In the genomic region with DNA sequence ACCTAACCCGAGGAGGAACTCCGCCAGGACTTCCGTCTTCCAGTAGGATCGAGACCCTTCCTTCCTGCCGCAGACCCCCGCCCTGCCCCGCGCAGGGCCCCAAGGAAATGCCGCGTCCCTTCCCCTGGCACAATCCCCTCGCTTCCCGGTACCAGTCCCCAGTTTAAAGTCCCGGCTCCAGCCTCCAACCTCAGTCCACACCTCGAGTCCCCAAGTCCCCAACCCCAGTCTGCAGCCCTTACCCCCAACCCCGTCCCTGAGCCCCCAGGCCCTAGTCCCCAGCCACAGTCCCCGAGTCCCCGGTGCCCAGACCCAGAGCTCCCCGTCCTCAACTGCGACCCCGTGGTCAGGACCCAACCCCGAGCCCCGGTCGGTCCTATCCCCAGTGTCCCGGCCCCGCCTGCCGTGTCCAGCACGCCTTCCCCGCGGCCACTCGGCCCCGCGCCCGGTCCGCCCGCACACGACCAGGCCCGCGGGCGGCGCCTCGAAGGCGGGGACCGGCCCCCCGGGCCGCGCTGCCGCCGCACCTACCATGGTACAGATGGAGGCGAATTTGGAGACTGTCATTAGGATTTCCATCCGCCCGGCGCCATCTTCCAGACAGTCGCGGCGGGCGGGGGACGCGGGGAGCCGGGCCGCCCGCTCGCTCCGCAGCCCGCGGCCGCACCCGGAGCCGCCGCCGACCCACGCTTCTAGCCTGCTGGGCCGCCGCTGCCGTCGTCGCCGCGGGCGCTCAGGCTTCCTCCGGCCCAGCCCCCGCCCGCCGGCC, we compare ENCODE assay signal across 8 mouse cellular contexts. TPM values are rescaled to one million over a fixed set of nuclear protein-coding genes. Genes with fewer than 3 reads are reported as not detected.
DNase-seq lines count a peak whose midpoint lies in the region; ATAC-seq lines count a peak whose summit lies in the region.

No protein-coding gene starts in this region.

- ATAC-seq in activated CD4-positive, CD25-positive, alpha-beta regulatory T cell, adult 4 months, result peak; percentile 38
- ATAC-seq in hindbrain, embryonic 12.5 days (ENCODE audit: low FRiP score), result peak; percentile 76
- ATAC-seq in liver, embryonic 13.5 days (ENCODE audit: low read depth), result peak; percentile 56
- peak; percentile 67 for ATAC-seq in neural tube, embryonic 11.5 days (ENCODE audit: insufficient read depth, low FRiP score, low TSS enrichment)

- intact Hi-C loops in left cerebral cortex, postnatal 4 days (cut with DNase I), result no loop called here

- peaks cover 67% of the 10 kb centered on the region for H3K4me1 ChIP-seq in erythroblast, embryonic 14.5 days (ENCODE audit: control insufficient read depth)
- peaks cover 30% of the 10 kb centered on the region for H3K4me1 ChIP-seq in hindbrain, embryonic 12.5 days
- peaks cover 83% of the 10 kb centered on the region for H3K4me1 ChIP-seq in liver, embryonic 13.5 days (replicated peaks)
- H3K4me1 ChIP-seq in neural tube, embryonic 11.5 days (ENCODE audit: control insufficient read depth, insufficient read depth, low read length), result peaks cover 8% of the 10 kb centered on the region

- no peaks in the 10 kb centered on the region for H3K36me3 ChIP-seq in erythroblast, embryonic 14.5 days (ENCODE audit: control insufficient read depth)
- H3K36me3 ChIP-seq in hindbrain, embryonic 12.5 days, result no peaks in the 10 kb centered on the region
- H3K36me3 ChIP-seq in liver, embryonic 13.5 days, result no peaks in the 10 kb centered on the region
- H3K36me3 ChIP-seq in neural tube, embryonic 11.5 days (ENCODE audit: control insufficient read depth, insufficient read depth, low read length), result no peaks in the 10 kb centered on the region

- H3K9me3 ChIP-seq in erythroblast, embryonic 14.5 days (ENCODE audit: control insufficient read depth, low read length), result peaks cover 3% of the 10 kb centered on the region
- no peaks in the 10 kb centered on the region for H3K9me3 ChIP-seq in hindbrain, embryonic 12.5 days (replicated peaks)
- no peaks in the 10 kb centered on the region for H3K9me3 ChIP-seq in liver, embryonic 13.5 days (replicated peaks)
- no peaks in the 10 kb centered on the region for H3K9me3 ChIP-seq in neural tube, embryonic 11.5 days (ENCODE audit: control insufficient read depth, low read length)

- under 1% methylated on average over 55 of the region's 83 CpGs for WGBS in hindbrain, embryonic 12.5 days
- WGBS in liver, embryonic 13.5 days (ENCODE audit: insufficient replicate concordance), result under 1% methylated on average over 75 of the region's 83 CpGs
- WGBS in neural tube, embryonic 11.5 days, result under 1% methylated on average over 65 of the region's 83 CpGs

- peak; percentile 47 for DNase-seq in left cerebral cortex, postnatal 4 days
- DNase-seq in left cerebral cortex, adult 9 months (ENCODE audit: low spot score in 2 of 2), result no peak
- DNase-seq in liver, embryonic 13.5 days, result peak; percentile 17
- peak; percentile 57 for DNase-seq in neural tube, embryonic 11.5 days (ENCODE audit: low spot score)
- DNase-seq in natural killer cell, adult 2 months (ENCODE audit: low spot score in 2 of 2), result no peak

- H3K4me3 ChIP-seq in erythroblast, embryonic 14.5 days (replicated peaks), result peak overlapping the region; percentile 85
- H3K4me3 ChIP-seq in hindbrain, embryonic 12.5 days, result peak overlapping the region; percentile 96
- H3K4me3 ChIP-seq in liver, embryonic 13.5 days (replicated peaks), result peak overlapping the region; percentile 94
- peak overlapping the region; percentile 94 for H3K4me3 ChIP-seq in neural tube, embryonic 11.5 days (ENCODE audit: low read depth, low read length)

- H3K27ac ChIP-seq in hindbrain, embryonic 12.5 days, result peak overlapping the region; percentile 93
- peak overlapping the region; percentile 91 for H3K27ac ChIP-seq in liver, embryonic 13.5 days
- H3K27ac ChIP-seq in neural tube, embryonic 11.5 days (ENCODE audit: low read depth, low read length), result peak overlapping the region; percentile 90

- H3K4me2 ChIP-seq in hindbrain, embryonic 12.5 days (replicated peaks), result peak overlapping the region; percentile 80
- H3K4me2 ChIP-seq in liver, embryonic 13.5 days, result peak overlapping the region; percentile 99
- H3K4me2 ChIP-seq in neural tube, embryonic 11.5 days (ENCODE audit: low read depth), result peak overlapping the region; percentile 77

- no peaks in the 10 kb centered on the region; the same call in 1 of the 2 replicates for H3K27me3 ChIP-seq in erythroblast, embryonic 14.5 days (ENCODE audit: control insufficient read depth)
- H3K27me3 ChIP-seq in hindbrain, embryonic 12.5 days, result no peaks in the 10 kb centered on the region
- H3K27me3 ChIP-seq in liver, embryonic 13.5 days, result no peaks in the 10 kb centered on the region
- H3K27me3 ChIP-seq in neural tube, embryonic 11.5 days (ENCODE audit: control insufficient read depth, insufficient read depth, low read length), result no peaks in the 10 kb centered on the region

- peak overlapping the region; percentile 98 for H3K9ac ChIP-seq in hindbrain, embryonic 12.5 days
- H3K9ac ChIP-seq in liver, embryonic 13.5 days, result peak overlapping the region; percentile 94
- H3K9ac ChIP-seq in neural tube, embryonic 11.5 days (ENCODE audit: low read length), result peak overlapping the region; percentile 93

RNA-seq across cellular contexts. Expression of a gene that starts 0.5 kb away (rescaled TPM):
- 10 to 100 TPM; 49.0 to 53.9 TPM for total RNA-seq in left cerebral cortex, postnatal 4 days (2021)
- 1 to 10 TPM; 4.6 to 4.8 TPM for polyA plus RNA-seq in activated CD4-positive, CD25-positive, alpha-beta regulatory T cell, adult 4 months (2017; shearing (Covaris generic))
- polyA plus RNA-seq in erythroblast, embryonic 14.5 days (2012), result 0.26 and 0.33 TPM in 2 replicates
- polyA plus RNA-seq in hindbrain, embryonic 12.5 days (2016; fragmentation: Nextera tagmentation; extraction: Ambion mirVana), result 21.0 and 21.5 TPM in 2 replicates
- polyA plus RNA-seq in liver, embryonic 13.5 days (2015; fragmentation: Nextera tagmentation; extraction: Ambion mirVana), result 7.8 and 9.9 TPM in 2 replicates
- polyA plus RNA-seq in neural tube, embryonic 11.5 days (2014; fragmentation: Nextera tagmentation; extraction: Ambion mirVana), result 12.9 and 13.8 TPM in 2 replicates

RNA-seq across cellular contexts. Expression of a gene that starts 38.4 kb away (rescaled TPM):
- 100 to 1,000 TPM; 211 to 238 TPM for total RNA-seq in left cerebral cortex, postnatal 4 days (2021)
- 1,000 to 10,000 TPM in 1 of 2 experiments, 100 to 1,000 TPM in 1; 720 to 1,295 TPM for polyA plus RNA-seq in activated CD4-positive, CD25-positive, alpha-beta regulatory T cell, adult 4 months (2017; shearing (Covaris generic))
- polyA plus RNA-seq in erythroblast, embryonic 14.5 days (2012), result 11.5 and 12.9 TPM in 2 replicates
- 362 and 406 TPM in 2 replicates for polyA plus RNA-seq in hindbrain, embryonic 12.5 days (2016; fragmentation: Nextera tagmentation; extraction: Ambion mirVana)
- polyA plus RNA-seq in liver, embryonic 13.5 days (2015; fragmentation: Nextera tagmentation; extraction: Ambion mirVana), result 460 and 482 TPM in 2 replicates
- polyA plus RNA-seq in neural tube, embryonic 11.5 days (2014; fragmentation: Nextera tagmentation; extraction: Ambion mirVana), result 487 and 523 TPM in 2 replicates

RNA-seq across cellular contexts. Expression of a gene that starts 50.6 kb away (rescaled TPM):
- 10 to 100 TPM; 10.0 to 10.6 TPM for total RNA-seq in left cerebral cortex, postnatal 4 days (2021)
- polyA plus RNA-seq in activated CD4-positive, CD25-positive, alpha-beta regulatory T cell, adult 4 months (2017; shearing (Covaris generic)), result 1 to 10 TPM; 2.1 to 6.0 TPM
- polyA plus RNA-seq in erythroblast, embryonic 14.5 days (2012), result 0.05 and 0.14 TPM in 2 replicates
- polyA plus RNA-seq in hindbrain, embryonic 12.5 days (2016; fragmentation: Nextera tagmentation; extraction: Ambion mirVana), result 11.0 and 13.4 TPM in 2 replicates
- polyA plus RNA-seq in liver, embryonic 13.5 days (2015; fragmentation: Nextera tagmentation; extraction: Ambion mirVana), result 2.9 and 3.1 TPM in 2 replicates
- polyA plus RNA-seq in neural tube, embryonic 11.5 days (2014; fragmentation: Nextera tagmentation; extraction: Ambion mirVana), result 23.0 and 25.0 TPM in 2 replicates

Comparison
In these comparisons a context has a peak if more than half of its experiments do, and no peak if none do; other contexts are left out.
1. DNase-seq: peak in left cerebral cortex, postnatal 4 days (single experiment), liver, embryonic 13.5 days (single experiment) and neural tube, embryonic 11.5 days (single experiment); none in left cerebral cortex, adult 9 months (0 of 2) and natural killer cell, adult 2 months (0 of 2).
2. RNA of a gene that starts 38.4 kb away (polyA plus RNA-seq): 720 to 1,295 TPM in activated CD4-positive, CD25-positive, alpha-beta regulatory T cell, adult 4 months, 487 to 523 TPM in neural tube, embryonic 11.5 days, 460 to 482 TPM in liver, embryonic 13.5 days and 362 to 406 TPM in hindbrain, embryonic 12.5 days; 11.5 to 12.9 TPM in erythroblast, embryonic 14.5 days; every median in the first group is over 10 times any median in the second.
3. Peak in every context shown above with its lines, with median percentiles within 50 percentile points of each other: ATAC-seq, H3K4me3 ChIP-seq, H3K27ac ChIP-seq, H3K4me2 ChIP-seq and H3K9ac ChIP-seq.